Mouse (Mus musculus) mouse trophoblast stem cell (cell line): Measurements from ENCODE around the gene Glg1.
"Not testable (repeated sequence)": the region's sequence is repeated elsewhere in the genome, so short reads cannot be mapped to it uniquely, and the experiment has no call there.

Experiments used
- in situ Hi-C, 2 experiments: fragments of 300-500 bp; cut with MseI, MboI; formaldehyde crosslinking; loops; 2 replicates in 1 of 2; 3 replicates in 1 of 2; pipeline ENCODE4 v1.15.1; 2025

Gene Glg1

DNA sequence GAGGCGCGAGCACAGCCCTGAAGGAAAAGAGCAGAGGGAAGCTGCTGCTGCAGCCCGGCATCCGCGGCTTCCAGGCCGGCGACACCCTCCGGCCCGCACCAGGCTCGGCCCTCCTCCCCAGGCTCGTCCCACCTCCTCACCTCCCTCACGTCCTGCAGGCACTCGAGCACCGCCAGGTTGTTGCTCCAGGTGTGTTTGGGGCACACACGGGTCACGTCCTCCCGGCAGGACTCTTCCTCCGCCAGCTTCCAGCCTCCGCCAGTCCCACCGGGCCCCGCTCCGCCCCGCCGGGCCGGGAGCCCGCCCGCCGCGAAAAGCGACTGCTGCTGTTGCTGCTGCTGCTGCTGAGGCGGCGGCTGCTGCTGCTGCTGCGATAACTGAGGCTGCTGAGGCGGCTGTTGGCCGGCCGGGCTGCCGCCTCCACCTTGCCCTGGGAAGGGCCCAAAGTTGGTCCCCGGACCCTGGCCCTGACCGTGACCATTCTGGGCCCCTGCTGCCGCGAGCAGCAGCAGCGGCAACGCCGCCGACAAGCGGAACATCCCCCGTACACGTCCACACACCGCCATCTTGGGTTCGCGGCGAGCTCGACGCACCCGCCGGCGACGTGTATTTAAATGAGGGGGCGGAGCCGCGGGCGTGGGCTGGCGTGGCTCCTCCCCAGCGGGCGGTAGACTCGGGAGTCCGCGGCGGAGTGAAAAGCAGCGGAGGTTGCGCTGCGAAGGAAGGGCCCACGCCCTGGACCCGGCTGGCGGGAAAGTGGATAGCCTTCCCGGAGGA lies at the start of gene Glg1:
Gene Glg1, minus strand, starts transcription at position 586 of the 777 bp plus-strand sequence.
- in situ Hi-C loops: no loop called here

DNA sequence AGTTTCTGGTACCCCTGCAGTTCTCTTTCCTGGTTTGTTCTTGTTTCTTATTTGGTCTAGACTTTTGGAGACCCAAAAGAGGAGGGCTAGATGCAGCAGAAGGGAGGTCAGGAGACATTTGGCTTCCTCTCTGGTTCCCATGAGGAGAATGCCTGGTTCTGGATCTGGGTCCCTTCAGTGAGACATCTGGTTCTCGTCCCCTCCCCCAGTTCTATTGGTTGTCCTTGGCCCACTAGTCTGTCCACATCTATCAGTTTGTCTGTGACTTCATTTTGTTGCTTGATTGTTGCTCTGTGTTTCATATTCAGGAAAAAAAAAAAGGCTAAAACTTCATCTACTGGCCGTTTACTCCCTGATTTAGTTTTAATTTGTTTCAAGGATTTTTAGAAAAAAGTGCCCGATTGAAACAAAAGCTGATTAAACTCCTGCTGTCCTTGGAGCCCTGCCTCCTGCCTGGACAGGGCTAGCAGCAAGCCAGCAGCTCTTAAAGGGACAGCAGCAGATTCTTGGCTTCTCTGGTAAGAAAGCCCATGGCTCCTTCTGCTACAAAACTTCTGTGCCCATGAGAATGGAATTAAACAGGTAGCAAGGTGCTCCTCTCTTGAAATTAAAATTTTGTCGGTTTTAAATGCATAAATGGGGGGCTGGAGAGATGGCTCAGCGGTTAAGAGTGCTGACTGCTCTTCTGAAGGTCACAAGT lies 46.2 kb upstream of the Glg1 start:
- in situ Hi-C loops: no loop called here

DNA sequence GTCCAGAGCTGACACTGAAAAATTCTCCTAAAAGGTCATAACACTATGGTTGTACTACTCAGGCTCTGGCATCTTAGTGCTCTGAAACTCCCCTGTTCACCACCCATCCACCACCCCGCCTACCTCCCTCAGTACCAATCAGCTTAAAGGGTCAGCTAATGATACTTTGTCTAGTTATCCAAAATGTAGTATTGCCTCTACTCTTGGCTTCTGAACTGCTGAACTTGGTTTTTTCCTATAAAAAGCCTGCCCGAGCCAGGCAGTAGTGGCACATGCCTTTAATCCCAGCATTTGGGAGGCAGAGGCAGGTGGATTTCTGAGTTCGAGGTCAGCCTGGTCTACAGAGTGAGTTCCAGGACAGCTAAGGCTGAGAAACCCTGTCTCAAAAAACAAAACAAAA lies 45.3 kb upstream of the Glg1 start:
- in situ Hi-C loops: no loop called here

DNA sequence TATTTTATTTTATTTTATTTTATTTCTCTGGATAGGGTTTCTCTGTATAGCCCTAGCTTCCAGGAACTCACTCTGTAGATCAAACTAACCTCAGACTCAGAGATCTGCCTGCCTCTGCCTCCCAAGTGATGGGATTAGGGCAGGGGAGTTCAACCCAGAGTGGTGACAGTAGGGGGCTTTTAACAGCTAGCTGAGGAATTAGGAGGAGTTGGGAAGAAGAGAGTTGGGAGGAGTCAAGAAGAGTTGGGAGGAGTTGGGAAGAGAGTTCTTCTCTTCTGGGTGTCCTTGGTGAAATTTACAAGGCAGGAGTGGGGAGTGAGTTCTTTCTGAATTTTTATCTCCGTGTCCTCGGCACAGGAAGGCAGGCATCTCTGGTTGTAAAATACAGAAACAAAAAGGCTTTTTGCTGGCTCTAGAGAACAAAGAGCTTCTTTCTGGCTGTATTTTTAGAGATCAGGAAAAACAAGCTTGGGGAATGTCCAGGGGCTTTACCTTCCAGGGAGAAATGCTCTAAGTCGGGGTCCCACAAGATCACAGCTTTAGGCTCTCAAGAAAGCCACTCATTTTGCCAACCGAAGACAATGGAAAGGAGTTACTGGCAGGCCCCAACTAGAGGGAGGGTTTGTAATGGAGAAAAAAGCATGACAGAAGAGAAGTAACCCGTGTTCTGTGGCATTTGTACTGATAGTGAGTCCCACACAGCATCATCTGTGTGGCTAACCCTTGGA lies 44.2 kb upstream of the Glg1 start:
- in situ Hi-C loops: not testable (repeated sequence)

DNA sequence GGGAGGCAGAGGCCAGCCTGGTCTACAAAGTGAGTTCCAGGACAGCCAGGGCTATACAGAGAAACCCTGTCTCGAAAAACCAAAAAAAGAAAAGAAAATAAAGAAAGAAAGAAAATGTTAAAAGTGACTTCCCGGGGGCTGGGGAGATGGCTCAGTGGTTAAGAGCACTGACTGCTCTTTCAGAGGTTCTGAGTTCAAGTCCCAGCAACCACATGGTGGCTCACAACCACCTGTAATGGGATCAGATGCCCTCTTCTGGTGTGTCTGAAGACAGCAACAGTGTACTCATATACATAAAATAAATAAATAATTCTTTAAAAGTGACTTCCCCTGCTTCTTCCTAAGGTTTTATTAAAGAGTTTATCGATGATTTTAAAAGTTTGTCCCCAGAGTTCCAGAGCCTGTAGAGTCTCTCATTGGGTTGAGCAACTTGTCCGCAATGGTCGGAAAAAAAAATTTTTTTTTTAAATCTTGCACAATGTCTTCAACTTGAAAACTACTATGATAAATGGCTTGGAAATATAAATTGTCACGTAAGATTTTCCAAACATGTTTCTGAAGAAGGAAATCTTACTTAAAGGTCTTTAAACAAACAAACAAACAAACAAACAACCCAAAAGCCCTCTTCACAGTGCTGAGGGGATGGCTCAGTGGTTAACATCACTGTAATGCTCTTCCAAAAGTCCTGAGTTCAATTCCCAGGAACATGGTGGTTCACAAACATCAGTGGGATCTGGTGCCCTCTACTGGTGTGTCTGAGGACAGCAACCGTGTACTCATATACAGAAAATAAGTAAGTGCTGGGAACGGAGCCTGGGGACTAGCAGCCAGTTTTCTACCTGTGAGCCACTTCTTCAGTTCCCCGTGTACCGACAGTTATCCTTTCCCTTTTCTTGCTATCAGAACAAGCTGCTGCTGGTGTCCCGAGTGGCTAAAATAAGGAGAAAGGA lies 41.9 kb upstream of the Glg1 start:
- in situ Hi-C loops: no loop called here

DNA sequence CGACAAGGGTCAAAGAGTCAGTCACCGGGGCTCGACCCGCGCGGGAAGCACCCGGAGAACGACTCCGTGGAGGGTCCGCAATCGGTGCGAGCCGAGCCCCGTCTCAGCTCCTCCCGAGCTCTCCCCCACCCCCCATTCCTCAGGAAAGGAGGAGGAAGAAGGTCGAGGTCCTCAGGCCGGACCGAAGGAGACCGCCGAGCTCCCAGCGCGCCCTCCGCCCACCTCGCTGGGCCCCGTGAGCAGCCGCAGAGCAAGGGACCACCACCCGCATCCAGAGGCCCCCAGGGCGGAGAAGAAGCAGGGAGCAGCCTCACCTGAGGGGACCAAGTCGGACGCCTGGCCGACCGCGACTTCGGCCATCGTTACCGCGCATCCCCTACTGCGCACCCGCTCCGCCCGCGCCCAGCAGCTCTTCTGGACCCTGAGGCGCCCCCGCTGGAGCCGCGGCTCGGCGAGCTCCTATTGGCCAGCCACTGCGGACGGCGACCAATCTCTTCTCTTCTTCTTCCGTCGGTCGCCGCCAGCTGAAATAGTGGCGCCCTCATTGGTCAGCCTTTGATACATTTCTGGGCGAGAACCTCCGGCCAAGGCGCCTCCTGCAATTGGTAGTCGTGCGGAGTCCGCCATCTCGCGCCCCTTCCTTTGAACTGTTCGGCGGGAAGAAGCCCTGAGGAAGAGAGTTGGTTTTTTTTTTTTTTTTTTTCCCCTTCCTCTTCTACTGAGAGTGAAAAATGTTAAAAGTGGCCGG lies 41.0 kb upstream of the Glg1 start, which contains the start of gene Rfwd3:
Gene Rfwd3, minus strand, starts transcription at position 402 of the 748 bp plus-strand sequence.
- in situ Hi-C loops: no loop called here

DNA sequence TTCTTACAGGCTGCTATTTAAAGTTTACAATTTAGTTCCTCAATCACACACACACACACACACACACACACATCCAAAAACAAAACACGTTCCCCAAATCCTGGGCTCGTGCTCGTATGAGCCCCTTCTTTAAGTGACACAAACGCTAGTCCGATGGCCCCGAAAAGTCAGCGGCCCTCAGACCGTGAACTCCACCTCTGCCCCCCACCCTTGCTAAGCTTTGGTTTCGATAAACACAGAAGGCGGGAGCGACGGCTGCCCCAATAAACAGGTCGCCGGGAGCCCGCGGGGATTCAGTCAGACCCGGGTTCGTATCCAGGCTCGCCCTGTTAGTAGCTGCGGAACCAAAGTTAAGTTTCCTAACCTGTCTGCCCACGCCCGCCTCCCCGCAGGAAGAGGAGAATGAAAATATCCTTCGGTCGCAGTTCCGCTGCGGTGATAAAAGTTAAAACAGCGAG lies 40.4 kb upstream of the Glg1 start:
- in situ Hi-C loops: no loop called here

DNA sequence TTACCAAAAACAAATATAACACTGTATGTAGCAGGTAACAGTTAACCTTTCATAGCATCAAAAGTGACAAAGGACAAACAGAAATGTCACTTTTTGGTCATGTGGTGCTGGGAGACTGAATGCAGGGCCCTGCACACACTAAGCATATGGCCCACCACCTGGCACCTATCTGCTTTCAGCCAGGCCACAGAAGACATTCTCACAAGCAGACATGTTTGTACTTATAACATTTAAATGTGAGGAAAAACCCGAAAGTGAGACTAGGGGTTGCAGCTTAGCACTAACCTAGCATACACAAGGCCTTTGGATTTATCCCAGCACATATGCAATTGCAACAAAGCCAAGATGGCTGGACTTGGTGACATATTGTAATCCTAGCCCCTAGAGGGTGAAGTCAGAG lies 39.0 kb upstream of the Glg1 start:
- in situ Hi-C loops: no loop called here

DNA sequence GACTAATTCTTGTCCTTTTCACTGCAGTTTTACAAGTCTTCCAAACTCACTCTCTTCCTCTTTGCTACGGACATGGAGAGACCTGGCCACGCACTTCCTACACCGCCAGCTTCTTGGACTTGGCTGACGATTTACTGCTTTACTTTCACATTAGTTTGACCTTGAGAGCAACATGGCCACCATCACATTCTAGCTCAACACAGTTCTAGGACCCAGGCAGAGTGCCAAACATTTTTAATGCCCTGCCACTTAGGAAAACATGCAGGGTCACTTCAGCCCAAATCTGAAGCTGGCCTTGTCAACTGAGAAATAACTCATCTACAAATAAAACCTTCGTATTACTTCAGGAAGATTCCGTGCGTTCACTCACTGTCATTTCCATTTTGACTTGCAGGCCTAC lies 32.7 kb upstream of the Glg1 start:
- in situ Hi-C loops: no loop called here

DNA sequence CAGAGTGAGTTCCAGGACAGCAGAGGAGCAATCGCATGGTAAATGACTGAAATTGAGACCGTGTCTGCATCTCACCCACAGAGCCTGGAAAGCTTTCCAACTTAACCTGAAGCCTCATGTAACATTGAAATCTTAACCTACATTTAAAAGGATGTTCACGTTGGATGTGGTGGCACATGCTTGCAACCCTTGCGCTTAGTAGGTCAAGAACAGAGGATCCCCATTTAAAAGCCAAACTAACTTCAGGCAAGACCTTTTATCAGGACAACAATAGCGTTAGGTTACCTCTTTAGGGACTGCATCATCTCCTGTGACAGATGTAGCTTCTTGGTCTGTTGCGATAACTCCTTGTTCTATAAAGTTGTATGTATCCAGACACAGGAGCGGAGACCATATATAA lies 31.6 kb upstream of the Glg1 start:
- in situ Hi-C loops: no loop called here

DNA sequence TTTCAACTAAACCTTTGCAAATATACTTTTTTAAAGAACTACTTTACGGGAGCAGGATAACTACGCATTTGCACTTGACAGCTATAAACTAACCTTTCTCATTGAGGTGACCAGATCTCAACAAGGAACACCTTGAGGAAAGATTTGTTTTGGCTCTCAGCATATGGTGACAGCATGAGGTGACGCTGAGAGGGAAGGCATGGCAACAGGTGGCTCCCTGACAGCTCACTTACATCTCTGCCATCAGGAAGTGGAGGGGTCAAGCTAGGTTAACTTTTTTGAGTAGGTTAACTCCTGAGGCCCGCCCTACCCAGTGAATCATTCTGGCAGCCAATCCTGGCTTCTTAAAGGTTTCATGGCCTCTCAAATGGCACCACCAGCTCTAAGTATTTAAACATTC lies 26.6 kb upstream of the Glg1 start:
- in situ Hi-C loops: no loop called here

DNA sequence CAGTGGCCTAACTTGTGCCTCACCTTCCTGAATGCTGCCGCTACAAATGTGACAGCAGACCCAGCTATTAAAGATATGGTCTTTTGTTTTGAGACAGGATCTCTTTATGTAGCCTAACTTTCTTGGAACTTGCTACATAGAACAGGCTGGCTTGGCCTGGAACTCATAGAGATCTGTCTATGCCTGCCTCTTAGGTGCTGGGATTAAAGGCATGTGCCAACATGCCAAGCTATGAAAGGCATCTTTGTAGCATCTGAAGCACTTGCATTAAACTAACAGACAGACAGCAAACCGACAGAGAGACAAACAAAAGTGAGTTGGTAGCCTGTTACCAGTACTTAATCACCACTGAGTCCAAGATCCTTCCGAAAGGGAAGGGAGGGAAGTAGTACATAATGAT lies 23.1 kb upstream of the Glg1 start:
- in situ Hi-C loops: no loop called here

DNA sequence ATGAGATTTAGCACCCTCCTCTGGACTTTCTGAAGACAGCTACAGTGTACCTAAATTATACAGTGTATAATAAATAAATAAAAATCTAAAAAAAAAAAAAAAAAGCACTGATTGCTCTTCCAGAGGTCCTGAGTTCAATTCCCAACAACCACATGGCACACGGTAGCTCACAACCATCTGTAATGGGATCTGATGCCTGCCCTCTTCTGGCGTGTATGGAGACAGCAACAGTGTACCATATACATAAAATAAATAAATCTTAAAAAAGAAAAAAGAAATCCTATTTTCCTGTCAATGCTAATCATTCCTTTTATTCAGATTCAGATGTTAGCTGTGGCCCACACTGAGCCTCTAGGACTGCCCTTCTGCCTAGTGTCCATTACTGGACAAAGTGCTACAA lies 9.3 kb upstream of the Glg1 start:
- in situ Hi-C loops: no loop called here

DNA sequence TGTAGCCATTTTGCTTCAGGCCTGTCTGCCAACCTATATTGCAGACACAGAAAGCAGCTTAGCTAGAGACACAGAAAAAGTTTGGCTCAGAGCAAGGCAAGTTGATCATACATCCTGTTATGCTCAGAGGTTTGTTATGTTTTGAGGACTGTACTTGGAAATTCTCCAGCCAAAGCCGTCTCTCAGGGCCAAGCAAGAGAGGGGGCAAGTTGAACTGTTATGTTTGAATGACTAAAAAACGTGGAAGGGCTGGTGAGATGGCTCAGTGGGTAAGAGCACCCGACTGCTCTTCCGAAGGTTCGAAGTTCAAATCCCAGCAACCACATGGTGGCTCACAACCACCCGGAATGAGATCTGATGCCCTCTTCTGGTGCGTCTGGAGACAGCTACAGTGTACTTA lies 7.1 kb upstream of the Glg1 start:
- in situ Hi-C loops: not testable (repeated sequence)

DNA sequence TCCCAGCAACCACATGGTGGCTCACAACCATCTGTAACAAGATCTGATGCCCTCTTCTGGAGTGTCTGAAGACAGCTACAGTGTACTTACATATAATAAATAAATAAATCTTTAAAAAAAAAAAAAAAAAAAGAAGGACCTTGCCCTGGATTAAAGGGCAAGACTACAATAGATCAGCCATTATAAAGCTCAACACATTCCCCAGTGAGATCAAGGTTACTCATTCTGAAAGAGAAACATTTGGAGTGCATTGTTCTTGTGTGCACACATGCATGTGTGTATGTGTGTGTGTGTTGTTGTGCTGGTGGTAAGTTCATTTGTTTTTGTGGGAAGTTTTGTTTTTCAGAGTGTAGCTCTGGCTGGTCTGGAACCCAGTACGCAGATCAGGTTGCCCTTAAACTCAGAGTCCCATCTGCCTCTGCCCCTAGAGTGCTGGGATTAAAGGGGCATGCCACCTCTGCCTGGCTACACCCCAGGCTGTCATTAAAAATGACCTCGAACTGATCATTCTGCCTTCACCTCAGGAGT lies 5.7 kb upstream of the Glg1 start:
- in situ Hi-C loops: no loop called here

DNA sequence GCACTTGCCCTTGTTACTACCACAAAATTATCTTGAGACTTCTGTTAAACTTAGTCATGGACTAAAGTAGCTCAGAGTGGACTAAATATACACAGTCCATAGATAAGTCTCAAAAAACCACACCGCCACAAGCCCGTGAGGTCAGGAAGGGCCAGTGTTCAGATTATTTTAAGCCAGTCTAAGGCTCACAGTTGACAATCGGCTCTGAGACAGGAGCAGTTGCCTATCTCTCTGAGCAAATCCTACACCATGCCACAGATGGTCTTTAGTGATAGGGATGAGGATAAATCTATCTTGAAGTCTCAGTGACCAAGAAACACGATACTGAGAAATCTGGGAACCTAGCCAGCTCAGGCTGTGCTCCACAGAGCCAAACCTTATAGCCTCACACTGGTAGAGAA lies 3.0 kb upstream of the Glg1 start:
- in situ Hi-C loops: no loop called here

DNA sequence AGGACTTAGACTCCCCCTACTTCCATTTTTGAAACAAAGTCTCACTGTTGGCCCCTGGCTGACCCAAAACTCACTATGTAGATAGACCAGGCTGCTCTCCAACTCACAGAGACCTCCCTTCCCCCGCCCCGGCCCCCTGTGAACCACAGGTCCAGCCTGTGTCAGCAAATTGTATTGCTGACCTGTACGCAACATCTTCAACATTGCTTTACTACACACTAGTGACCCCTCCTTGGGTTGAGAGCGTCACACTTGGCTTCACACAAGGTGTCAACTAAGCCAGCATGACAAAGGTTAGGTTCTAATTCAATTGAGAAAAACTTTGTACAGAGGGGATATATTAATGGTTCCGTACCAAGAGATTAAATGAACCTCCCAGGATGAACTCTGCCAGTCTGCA lies 1.2 kb upstream of the Glg1 start:
- in situ Hi-C loops: no loop called here

DNA sequence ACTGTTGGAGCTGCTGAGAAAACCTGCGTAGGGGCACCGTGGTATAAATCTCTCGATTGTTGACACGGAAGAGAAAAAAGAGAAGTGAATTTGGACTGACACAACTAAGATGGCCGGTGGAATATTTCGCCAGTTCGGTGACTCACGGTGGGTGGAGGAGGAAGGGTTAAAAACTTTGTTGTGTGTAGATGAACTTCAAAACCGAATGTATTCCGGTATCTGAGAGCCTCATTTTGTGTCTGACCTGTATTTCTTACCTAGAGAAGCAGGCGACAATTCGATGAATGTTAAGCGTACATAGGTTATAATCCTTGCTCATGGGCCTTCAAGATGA lies 359 bp upstream of the Glg1 start:
- in situ Hi-C loops: no loop called here

DNA sequence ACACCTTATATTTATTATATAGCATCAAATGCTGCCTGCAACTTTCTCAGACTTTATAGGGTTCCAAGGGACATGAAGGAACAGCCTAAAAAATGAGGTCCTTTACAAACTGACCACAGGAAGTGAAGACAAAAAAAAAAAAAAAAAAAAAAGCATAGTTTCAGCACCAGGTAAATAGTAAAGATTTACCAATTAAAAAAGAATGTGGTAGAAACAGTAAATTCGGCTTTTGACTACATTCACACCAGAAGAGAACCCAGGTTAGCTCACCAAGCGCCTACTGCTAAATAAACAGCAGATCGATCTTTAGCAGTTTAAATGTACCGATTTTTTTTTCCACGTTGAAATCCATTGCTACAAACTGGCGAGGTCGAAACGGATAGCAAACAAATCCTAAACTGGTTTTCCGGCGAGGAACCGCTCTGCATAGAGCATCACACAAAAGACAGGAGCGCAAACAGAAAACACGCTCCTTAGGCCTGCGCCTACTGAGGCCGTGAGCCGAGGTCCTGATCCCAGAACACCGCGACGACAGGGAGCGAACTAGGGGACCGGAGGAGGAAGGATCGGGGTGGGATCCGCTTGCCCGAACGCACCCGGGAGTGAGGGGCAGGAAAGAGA lies 896 bp downstream of the Glg1 start:
- in situ Hi-C loops: no loop called here

DNA sequence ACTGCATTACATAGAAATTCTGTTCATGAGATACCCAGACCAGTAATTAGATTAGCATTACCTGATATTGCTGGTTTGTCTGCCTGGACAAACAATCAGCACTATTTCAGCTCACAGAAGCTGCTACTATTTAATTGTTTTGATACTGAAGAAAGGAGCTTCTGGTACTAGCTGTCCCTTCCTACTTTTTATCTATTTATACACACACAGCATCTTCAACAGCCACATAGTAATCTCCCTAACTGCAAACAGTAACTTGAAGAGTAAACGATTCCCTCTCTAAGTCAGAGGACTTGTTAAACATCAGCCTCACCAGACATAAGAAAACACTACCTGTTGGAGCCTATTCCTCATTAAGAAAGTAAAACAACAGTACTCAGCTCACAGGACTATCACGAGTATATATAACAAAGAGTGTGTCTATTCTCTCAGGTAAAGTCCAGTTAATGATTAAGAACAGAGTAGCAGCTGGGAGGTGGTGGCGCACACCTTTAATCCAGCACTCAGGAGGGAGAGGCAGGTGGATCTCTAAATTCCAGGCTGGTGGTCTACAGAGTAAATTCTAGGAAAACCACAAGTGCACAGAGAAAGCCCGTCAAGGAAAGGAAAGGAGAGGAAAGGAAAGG lies 6.4 kb downstream of the Glg1 start:
- in situ Hi-C loops: no loop called here
